Mouse (Mus musculus) Muller cell, postnatal 12 days (primary cell): ENCODE results near the gene Wdfy2.
A peak's percentile ranks its signal among the peaks of the same experiment; 100 is the strongest.

Experiments
- DNase-seq: peaks from one replicate; pipeline ENCODE4 v3.0.0-alpha.2; 2015; ENCODE audit errors: inconsistent ontology term

Wdfy2 gene

GRCm38 (mm10) chr14:62935361-62935760 is 97.9 kb downstream of the Wdfy2 start:
- DNase-seq = no peak

- DNase-seq = no peak
Observed at GRCm38 (mm10) chr14:62936631-62937380, 99.3 kb downstream of the Wdfy2 start.

DNA sequence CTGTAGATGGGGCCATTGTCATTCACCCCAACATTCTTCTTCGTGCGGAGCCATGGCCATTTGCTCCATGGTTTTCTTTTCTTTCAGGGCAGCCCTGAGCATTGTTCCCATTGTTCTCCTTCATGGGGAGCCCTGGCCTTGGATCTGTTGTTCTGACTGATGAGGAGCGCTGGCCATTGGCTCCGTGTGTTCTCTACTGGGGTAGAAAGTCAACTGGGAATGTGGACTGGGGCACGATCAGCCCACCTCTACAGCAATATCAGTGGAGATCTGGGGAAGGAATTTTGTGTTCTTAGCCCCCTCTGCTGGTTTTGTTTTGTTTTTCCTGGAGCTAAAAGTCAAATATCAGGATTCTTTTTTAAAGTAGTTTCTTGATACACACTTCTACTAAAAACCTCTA is 100.2 kb downstream of the Wdfy2 start:
- DNase-seq = no peak

GRCm38 (mm10) chr14:62939435-62939834 is 102.0 kb downstream of the Wdfy2 start:
- no peak for DNase-seq

GRCm38 (mm10) chr14:62940383-62941074 is 103.1 kb downstream of the Wdfy2 start:
- peak; percentile 31 for DNase-seq

GRCm38 (mm10) chr14:62946794-62947193 is 109.3 kb downstream of the Wdfy2 start:
- no peak for DNase-seq

DNA sequence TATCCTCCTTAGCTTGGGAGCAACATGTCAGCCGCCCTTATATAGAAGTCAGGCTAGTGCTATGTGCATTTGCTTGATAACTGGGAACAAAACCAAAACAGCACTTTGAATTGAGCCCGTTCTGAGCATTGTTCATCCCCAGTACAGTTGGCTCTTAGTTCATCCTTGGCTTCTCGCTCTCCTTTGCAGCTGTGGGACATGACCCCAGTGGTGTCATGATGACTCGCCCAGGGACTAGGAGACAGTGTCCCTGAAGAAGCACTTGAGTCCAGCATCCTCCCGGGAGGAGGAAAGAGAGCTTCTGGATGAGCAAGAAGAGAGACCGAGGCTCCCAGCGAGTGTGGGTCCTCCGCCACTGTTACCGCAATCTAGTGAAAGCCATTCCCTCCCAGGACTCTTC is 118.6 kb downstream of the Wdfy2 start:
- no peak for DNase-seq

GRCm38 (mm10) chr14:62963632-62964031 is 126.2 kb downstream of the Wdfy2 start:
- no peak for DNase-seq

- no peak for DNase-seq
Observed at GRCm38 (mm10) chr14:62965342-62965741, 127.9 kb downstream of the Wdfy2 start.

DNA sequence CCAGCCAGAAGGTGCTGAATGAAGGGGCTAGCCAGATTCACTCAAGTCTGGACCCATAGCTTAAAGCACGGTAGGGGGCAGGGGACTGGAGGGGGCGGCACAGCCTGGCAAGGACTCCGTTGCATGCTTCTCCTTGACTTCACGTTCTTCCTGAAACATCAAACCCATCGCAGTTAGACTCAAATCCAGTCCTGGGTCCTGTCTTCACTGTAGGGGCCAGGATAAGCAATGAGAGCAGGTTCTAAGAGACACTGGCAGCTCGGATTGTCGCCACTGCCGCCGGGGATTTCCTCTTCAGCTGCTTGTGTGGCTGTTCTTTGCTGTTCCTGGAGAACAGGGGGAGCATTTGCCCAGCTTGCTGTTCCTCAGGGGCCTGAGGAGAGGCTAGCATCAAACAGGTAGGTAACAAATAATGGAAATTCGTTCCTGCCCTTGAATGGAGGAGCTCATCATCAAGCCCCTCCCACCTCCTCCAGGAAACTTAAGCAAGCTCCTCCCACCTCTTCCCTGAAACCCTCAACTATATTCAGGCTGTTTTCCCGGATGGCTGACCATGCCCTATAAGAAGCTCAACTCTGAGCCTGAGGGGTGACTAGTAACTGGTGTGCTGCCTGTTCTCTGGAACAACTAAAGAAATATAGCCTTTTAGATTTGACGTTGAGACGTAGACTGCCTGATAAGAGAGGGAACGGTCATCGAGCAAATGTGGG is 128.5 kb downstream of the Wdfy2 start:
- DNase-seq = peak; percentile 37

DNA sequence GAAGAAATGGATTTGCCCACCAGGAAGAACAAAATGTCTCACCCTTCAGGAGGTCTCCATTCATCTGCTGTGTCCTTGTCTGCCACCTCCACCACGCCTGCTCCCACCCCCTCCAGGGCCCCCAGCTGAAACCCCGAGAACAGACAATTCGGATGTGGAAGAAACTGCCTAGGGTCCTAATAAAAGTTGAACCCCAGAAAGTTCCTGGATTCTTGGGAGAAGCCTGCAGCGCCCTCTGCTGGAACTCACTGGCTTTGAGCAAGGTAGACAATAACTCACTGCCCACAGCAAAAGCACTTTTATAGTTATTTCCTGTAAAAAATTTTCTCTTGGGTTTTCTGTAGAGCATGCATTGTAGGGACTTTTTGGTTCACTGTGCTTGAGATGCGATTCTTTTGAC is 137.6 kb downstream of the Wdfy2 start:
- DNase-seq = peak; percentile 37

DNA sequence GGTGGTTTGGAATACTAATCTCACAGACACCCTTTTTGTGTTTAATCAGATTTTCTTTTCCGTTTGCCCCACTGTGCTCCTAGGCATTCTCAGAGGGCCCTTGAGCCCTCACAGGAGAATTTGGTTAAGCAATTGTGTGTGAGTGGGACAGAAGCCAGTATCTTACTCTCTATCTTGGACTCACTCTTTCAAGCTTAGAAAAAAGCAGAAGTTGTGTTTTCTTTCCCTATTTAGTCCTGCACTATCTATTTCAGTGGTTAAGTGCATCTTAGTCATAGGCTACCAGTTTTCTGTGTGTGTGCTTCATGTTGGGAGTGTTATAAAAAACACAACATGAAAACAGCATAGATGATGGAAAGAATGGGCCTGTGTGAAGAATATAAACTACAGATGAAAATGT is 142.3 kb downstream of the Wdfy2 start:
- no peak for DNase-seq

- DNase-seq = no peak
Observed at GRCm38 (mm10) chr14:62984410-62984809, 146.9 kb downstream of the Wdfy2 start, which contains the start of gene Defb48. Defb48 (minus strand) TSS chr14:62984510.

DNA sequence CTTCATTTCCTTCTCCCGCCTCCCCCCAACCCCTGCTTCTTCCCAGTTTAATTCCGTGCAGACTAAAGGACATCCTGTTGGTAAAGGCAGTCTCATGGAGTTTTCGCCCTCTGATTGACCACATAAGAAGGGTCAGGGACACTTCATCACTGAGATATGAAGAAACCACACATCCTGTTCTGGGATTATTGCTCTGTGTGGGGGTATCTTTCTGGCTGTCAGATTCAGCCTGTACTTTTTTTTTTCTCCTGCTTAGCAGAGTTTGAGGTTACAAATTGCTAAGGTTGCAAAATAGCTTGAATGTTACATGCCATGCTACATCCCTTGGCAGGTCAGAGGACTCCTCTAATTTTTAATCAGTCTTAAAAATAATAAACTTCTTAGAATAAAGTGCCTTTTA is 153.8 kb downstream of the Wdfy2 start:
- peak; percentile 17 for DNase-seq

GRCm38 (mm10) chr14:62991849-62992510 is 154.5 kb downstream of the Wdfy2 start:
- DNase-seq = peak; percentile 72

- no peak for DNase-seq
Observed at GRCm38 (mm10) chr14:62997777-62998176, 160.3 kb downstream of the Wdfy2 start, which contains the start of gene Defb47. Defb47 (plus strand) TSS chr14:62998077.

DNA sequence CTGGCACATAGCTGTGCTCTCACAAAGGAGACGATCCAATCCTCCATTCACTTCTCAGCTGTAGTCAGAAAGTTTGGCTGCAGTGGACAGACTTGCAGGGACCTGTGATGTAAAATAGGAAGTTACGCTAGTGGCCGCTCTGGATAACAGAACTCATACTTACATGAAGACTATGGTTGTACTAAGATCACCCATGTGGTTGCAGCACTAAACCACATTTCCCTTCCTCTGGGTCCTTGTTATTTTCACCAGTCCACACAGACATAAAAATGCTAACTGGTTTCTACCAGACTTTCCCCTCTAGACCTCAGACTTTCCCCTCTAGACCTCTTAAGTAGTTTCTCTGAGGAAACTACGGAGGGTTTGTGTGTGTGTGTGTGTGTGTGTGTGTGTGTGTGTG is 161.5 kb downstream of the Wdfy2 start:
- no peak for DNase-seq

DNA sequence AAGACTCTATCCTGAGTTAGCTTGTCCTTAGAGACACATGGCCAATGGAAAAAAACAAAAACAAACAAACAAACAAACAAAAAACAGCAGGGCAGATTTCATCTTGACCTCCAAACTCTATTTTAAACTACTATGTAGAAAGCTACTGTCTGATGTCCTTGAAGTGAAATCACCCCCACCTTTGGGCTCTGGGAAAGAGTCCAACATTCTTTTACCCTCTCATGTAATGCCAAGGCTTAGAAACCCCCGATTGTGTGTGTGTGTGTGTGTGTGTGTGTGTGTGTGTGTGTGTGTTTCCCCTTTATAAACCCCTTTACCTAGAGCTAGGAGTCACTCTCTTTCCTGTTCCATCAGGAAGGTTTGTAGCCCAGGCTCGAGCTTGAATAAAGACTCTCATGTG is 165.1 kb downstream of the Wdfy2 start:
- DNase-seq = no peak
